Mouse (Mus musculus) monocyte, adult 5-6 weeks (primary cell): ENCODE results near the gene 4930524J08Rik. TPM values are rescaled to one million over a fixed set of nuclear protein-coding genes. Genes with fewer than 3 reads are reported as not detected.

ENCODE experiments used
- ATAC-seq: fragments of 153-309, 156-312 bp; replicated peaks from 2 replicates; pipeline ENCODE4 v1.8.0; 2017; ENCODE audit warnings: mild to moderate bottlenecking; ENCODE audit not compliant: low TSS enrichment, insufficient number of reproducible peaks, severe bottlenecking, poor library complexity, low FRiP score
- total RNA-seq: library from RNA; stranded (forward); fragments of 200-1000, 200-491, 200-594 nt; gene quantifications from 3 replicates; pipeline ENCODE4 v1.2.3, GENCODE M21; 2017

The 4930524J08Rik gene
- total RNA-seq, 1 experiment from 2014 or later = not detected

- 0 out of 2 replicates have a peak, but pooled peaks have one; percentile 43 for ATAC-seq
Measured at GRCm38 (mm10) chr5:100000048-100000447, 21.2 kb downstream of the 4930524J08Rik start.

- ATAC-seq = no peak
Measured at GRCm38 (mm10) chr5:100000500-100000899, 21.6 kb downstream of the 4930524J08Rik start.

GRCm38 (mm10) chr5:100003895-100004294 lies 25.0 kb downstream of the 4930524J08Rik start:
- no peak for ATAC-seq

- no peak for ATAC-seq
Measured at GRCm38 (mm10) chr5:100005431-100005830, 26.6 kb downstream of the 4930524J08Rik start.

- ATAC-seq = no peak
Measured at GRCm38 (mm10) chr5:100005896-100006295, 27.0 kb downstream of the 4930524J08Rik start.

- ATAC-seq = no peak
Measured at GRCm38 (mm10) chr5:100006324-100007039, 27.6 kb downstream of the 4930524J08Rik start.

- ATAC-seq = no peak
Measured at GRCm38 (mm10) chr5:100007040-100007375, 28.1 kb downstream of the 4930524J08Rik start.

- no peak for ATAC-seq
Measured at GRCm38 (mm10) chr5:100008485-100008884, 29.6 kb downstream of the 4930524J08Rik start.

GRCm38 (mm10) chr5:100012599-100012998 lies 33.7 kb downstream of the 4930524J08Rik start:
- ATAC-seq = no peak

- ATAC-seq = no peak
Measured at GRCm38 (mm10) chr5:100020089-100020488, 41.2 kb downstream of the 4930524J08Rik start.

GRCm38 (mm10) chr5:100024403-100024802 lies 45.5 kb downstream of the 4930524J08Rik start:
- ATAC-seq = no peak

GRCm38 (mm10) chr5:100024868-100025267 lies 46.0 kb downstream of the 4930524J08Rik start:
- no peak for ATAC-seq

Other genes starting within 250 kb of the 4930524J08Rik start
- gene Rasgef1b, start 250.0 kb upstream of the 4930524J08Rik start, total RNA-seq = 25.8 to 86.0 TPM (median 57.6 TPM) in 3 replicates
- not detected in 3 replicates for gene Vamp9, start 72.8 kb upstream of the 4930524J08Rik start, total RNA-seq
- 67.5 to 152 TPM (median 113 TPM) in 3 replicates for gene Hnrnpd, start 123 bp upstream of the 4930524J08Rik start, total RNA-seq
- 526 to 624 TPM (median 546 TPM) in 3 replicates for gene Hnrnpdl, start 60.6 kb downstream of the 4930524J08Rik start, total RNA-seq
- 22.0 to 42.2 TPM (median 31.0 TPM) in 3 replicates for gene Enoph1, start 60.9 kb downstream of the 4930524J08Rik start, total RNA-seq
- 0.49 to 0.53 TPM in 2 of 3 replicates, not detected in the other for gene Tmem150c, start 180.7 kb downstream of the 4930524J08Rik start, total RNA-seq